Mouse (Mus musculus) embryonic facial prominence, embryonic 13.5 days (tissue): ENCODE data around the gene Bex6. TPM values are rescaled to one million over a fixed set of nuclear protein-coding genes. Genes with fewer than 3 reads are reported as not detected.
"Not testable (repeated sequence)": the region's sequence is repeated elsewhere in the genome, so short reads cannot be mapped to it uniquely, and the experiment has no call there.

ENCODE experiments used
- ATAC-seq: fragments of 200-750 bp; cut with Nextera tagmentation; 2 replicates; pipeline ENCODE4 v1.8.0; 2017; ENCODE audit warnings: low read depth; ENCODE audit not compliant: insufficient number of reproducible peaks, insufficient read depth, low FRiP score, low TSS enrichment
- H3K27ac ChIP-seq: fragments of 300-500 bp; sonication (generic); 2 replicates; pipeline ENCODE4 v1.5.1; 2015; ENCODE audit warnings: moderate library complexity, mild to moderate bottlenecking, inconsistent platforms
- H3K27me3 ChIP-seq: fragments of 300-500 bp; sonication (generic); 2 replicates; pipeline ENCODE4 v1.6.1; 2015; ENCODE audit warnings: mild to moderate bottlenecking, inconsistent platforms
- H3K36me3 ChIP-seq: fragments of 300-500 bp; sonication (generic); 2 replicates; pipeline ENCODE4 v1.6.1; 2015; ENCODE audit warnings: mild to moderate bottlenecking, inconsistent platforms
- H3K4me1 ChIP-seq: fragments of 300-500 bp; sonication (generic); 2 replicates; pipeline ENCODE4 v1.6.1; 2015; ENCODE audit warnings: inconsistent platforms
- H3K4me2 ChIP-seq: fragments of 300-500 bp; sonication (generic); 2 replicates; pipeline ENCODE4 v1.6.1; 2015; ENCODE audit warnings: moderate library complexity, mild to moderate bottlenecking, inconsistent platforms
- H3K4me3 ChIP-seq: fragments of 300-500 bp; sonication (generic); 2 replicates; pipeline ENCODE4 v1.5.1; 2015; ENCODE audit warnings: mild to moderate bottlenecking, inconsistent platforms
- H3K9ac ChIP-seq: fragments of 300-500 bp; sonication (generic); 2 replicates; pipeline ENCODE4 v1.6.1; 2015; ENCODE audit warnings: mild to moderate bottlenecking, inconsistent platforms
- H3K9me3 ChIP-seq: fragments of 300-500 bp; sonication (generic); 2 replicates; pipeline ENCODE4 v1.6.1; 2016; ENCODE audit warnings: inconsistent platforms
- WGBS: fragments of 180-500 bp; shearing (Covaris S2); methylation state at CpG from one replicate; pipeline ENCODE4 v1.1.7; 2015; ENCODE audit warnings: mixed read lengths; 5-methylcytosine and 5-hydroxymethylcytosine counted together
- polyA plus RNA-seq: library from polyadenylated mRNA; unstranded; fragments of >200 nt; fragmentation: Nextera tagmentation; extraction: Ambion mirVana; gene quantifications from 2 replicates; pipeline ENCODE4 v1.2.1, GENCODE M21; 2015

Bex6 gene
- polyA plus RNA-seq, 1 experiment from 2014 or later: not detected

DNA sequence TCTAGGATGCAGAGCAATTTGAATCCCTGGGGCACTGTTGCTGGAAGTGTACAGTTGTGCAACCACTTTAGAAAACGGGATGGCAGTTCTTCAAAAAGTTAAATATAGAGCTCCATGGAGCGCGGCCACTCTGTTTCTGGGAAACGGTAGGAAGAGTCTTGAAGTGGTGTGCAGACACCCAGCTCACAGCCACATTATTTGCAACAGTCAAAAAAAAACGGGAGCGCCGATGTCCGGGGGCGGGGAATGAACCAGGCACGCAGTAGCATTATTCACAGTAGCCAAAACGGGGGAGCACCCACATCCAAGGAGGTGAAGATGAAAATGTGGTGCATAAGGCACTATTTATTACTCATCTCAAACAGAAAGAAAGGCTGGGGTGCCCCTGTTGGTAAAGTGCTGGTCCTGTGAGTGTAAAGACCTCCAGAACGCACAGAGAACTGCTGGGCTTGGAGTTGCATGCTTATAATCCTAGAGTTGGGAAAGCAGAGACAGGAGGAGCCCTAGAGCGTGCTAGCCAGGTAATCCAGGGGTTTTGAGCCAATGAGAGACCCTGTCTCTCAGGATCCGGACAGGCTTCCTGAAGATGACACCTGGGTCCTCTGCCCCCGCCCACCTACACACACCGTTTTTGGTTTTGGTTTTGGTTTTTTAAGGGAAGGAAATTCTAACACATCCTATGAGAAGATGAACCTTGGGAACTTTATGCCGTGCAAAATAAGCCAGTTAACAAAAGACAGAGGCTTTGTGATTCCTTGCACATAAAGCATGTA is 35.4 kb downstream of the Bex6 start:
- Histone ChIP-seq H3K9ac (no peak overlapping the region), H3K27ac (no peak overlapping the region), H3K4me3 (no peak overlapping the region), H3K9me3 (no peaks in the 10 kb centered on the region), H3K4me1 (no peaks in the 10 kb centered on the region), H3K4me2 (no peak overlapping the region), H3K27me3 (no peaks in the 10 kb centered on the region), H3K36me3 (no peaks in the 10 kb centered on the region)
- WGBS: 74% methylated on average over 17 of the region's 17 CpGs
- no peak for ATAC-seq

DNA sequence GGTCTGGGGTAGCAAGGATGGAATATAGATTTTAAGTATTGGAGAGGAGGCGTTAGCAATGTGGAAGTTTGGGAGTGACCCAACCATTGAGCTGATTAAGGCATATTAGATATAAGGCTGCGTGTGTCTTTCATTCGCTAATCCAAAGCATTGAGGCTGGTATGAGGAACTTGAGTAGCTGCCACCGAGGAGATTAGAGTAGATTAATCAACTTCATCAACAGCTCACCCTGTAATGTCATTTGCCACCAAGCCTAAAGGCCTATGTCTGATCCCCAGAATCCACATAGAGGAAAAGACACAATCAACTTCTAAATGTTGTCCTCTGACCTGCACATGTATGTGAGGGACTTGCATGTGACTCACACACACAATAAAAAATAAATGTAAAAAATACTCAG is 42.2 kb downstream of the Bex6 start:
- Histone ChIP-seq H3K27me3 (no peaks in the 10 kb centered on the region), H3K27ac (no peak overlapping the region), H3K4me1 (no peaks in the 10 kb centered on the region), H3K4me3 (no peak overlapping the region), H3K4me2 (no peak overlapping the region), H3K9ac (no peak overlapping the region), H3K9me3 (no peaks in the 10 kb centered on the region), H3K36me3 (no peaks in the 10 kb centered on the region)
- ATAC-seq: no peak
- 68% methylated on average over 4 of the region's 4 CpGs for WGBS

DNA sequence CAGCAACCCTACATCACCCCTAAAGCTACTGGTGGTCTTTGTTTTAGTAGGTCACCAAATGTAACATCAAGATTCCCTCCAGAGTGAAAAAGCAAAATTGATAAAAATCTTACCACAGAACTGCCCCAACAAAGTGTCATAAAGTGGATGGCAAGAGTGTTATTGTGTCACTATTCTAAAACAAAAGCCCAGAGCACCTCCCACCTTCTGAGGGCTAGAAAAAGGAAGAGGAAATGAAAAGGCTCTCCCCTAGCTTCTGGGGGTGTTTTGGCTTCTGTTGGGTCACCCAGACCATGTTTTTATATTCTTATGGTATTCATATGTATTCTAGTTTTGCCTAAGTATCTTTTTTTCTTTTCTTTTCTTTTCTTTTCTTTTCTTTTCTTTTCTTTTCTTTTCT is 42.8 kb downstream of the Bex6 start:
- H3K27me3 ChIP-seq: no peaks in the 10 kb centered on the region
- no peaks in the 10 kb centered on the region for H3K36me3 ChIP-seq
- ATAC-seq: no peak
- H3K4me3 ChIP-seq: no peak overlapping the region
- no peak overlapping the region for H3K9ac ChIP-seq
- no peak overlapping the region for H3K27ac ChIP-seq
- no peak overlapping the region for H3K4me2 ChIP-seq
- no peaks in the 10 kb centered on the region for H3K4me1 ChIP-seq
- H3K9me3 ChIP-seq: no peaks in the 10 kb centered on the region

DNA sequence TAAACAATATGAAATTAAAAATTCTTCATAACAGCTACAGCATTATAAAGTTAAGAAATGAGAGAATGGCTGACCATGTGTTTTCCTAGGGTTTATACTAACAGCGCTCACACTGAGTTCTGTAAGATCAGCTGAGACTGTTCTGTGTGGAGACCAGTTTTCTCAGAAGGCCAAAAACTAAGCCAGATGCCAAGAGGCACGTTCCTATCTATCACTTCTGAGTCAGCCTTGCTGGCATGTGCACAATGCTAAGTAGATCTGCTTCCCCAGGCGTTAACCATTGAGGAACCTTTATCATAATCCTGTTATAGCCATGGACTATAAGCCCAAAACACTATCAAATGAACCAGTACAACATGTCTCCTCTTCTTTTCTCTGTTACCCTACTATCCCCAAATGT is 52.4 kb downstream of the Bex6 start:
- WGBS: 89% methylated on average over 3 of the region's 3 CpGs

More for the DNA sequence above, 52.4 kb downstream of the Bex6 start:
- not testable (repeated sequence) for H3K27ac ChIP-seq, H3K4me1 ChIP-seq, H3K9ac ChIP-seq, H3K9me3 ChIP-seq, H3K4me3 ChIP-seq, ATAC-seq, H3K4me2 ChIP-seq, H3K27me3 ChIP-seq
- peaks cover 43% of the 10 kb centered on the region for H3K36me3 ChIP-seq

Other genes with a start within 250 kb of the Bex6 start
- gene Pigz, start 246.0 kb upstream of the Bex6 start, polyA plus RNA-seq: 0.39 and 0.96 TPM in 2 replicates
- 89.1 and 94.0 TPM in 2 replicates for gene 0610012G03Rik, start 231.3 kb upstream of the Bex6 start, polyA plus RNA-seq
- gene Ncbp2, start 231.3 kb upstream of the Bex6 start, polyA plus RNA-seq: 143 and 144 TPM in 2 replicates
- 16.4 and 17.1 TPM in 2 replicates for gene Senp5, start 176.5 kb upstream of the Bex6 start, polyA plus RNA-seq
- gene Pak2, start 100.5 kb upstream of the Bex6 start, polyA plus RNA-seq: 32.3 and 33.6 TPM in 2 replicates
- gene Pigx, start 80.1 kb upstream of the Bex6 start, polyA plus RNA-seq: 127 and 132 TPM in 2 replicates
- gene Cep19, start 80.0 kb upstream of the Bex6 start, polyA plus RNA-seq: 25.9 and 32.5 TPM in 2 replicates
- 13.0 and 13.4 TPM in 2 replicates for gene Nrros, start 14.2 kb upstream of the Bex6 start, polyA plus RNA-seq
- 7.3 and 11.0 TPM in 2 replicates for gene Fbxo45, start 67.3 kb downstream of the Bex6 start, polyA plus RNA-seq
- 21.3 and 23.4 TPM in 2 replicates for gene Wdr53, start 67.4 kb downstream of the Bex6 start, polyA plus RNA-seq
- 0.18 TPM in 1 of 2 replicates, not detected in the other for gene Smco1, start 91.6 kb downstream of the Bex6 start, polyA plus RNA-seq
- gene Rnf168, start 97.6 kb downstream of the Bex6 start, polyA plus RNA-seq: 40.3 and 41.6 TPM in 2 replicates
- 32.3 and 34.5 TPM in 2 replicates for gene Ubxn7, start 152.4 kb downstream of the Bex6 start, polyA plus RNA-seq
- gene Tm4sf19, start 220.7 kb downstream of the Bex6 start, polyA plus RNA-seq: not detected in 2 replicates
- 26.6 and 27.5 TPM in 2 replicates for gene Tctex1d2, start 239.9 kb downstream of the Bex6 start, polyA plus RNA-seq